Mouse (Mus musculus): ENCODE measurements around the gene Fam124b.

The Fam124b gene

GRCm38 (mm10) chr1:80167706-80168105, 50.6 kb downstream of the Fam124b start:
- DNase-seq, result no peak

GRCm38 (mm10) chr1:80166577-80166976, 51.7 kb downstream of the Fam124b start:
- DNase-seq, result no peak

- no peak for DNase-seq
Observed at GRCm38 (mm10) chr1:80165391-80165790, 52.9 kb downstream of the Fam124b start.

GRCm38 (mm10) chr1:80162943-80163342, 55.3 kb downstream of the Fam124b start:
- no peak for DNase-seq

- DNase-seq, result no peak
Observed at GRCm38 (mm10) chr1:80159586-80159985, 58.7 kb downstream of the Fam124b start.

- no peak for DNase-seq
Observed at GRCm38 (mm10) chr1:80154902-80155301, 63.4 kb downstream of the Fam124b start.

- DNase-seq, result no peak
Observed at GRCm38 (mm10) chr1:80153125-80153716, 65.1 kb downstream of the Fam124b start.

- DNase-seq, result no peak
Observed at GRCm38 (mm10) chr1:80150681-80151080, 67.6 kb downstream of the Fam124b start.
